ENCODE assay signal across 10 mouse cellular contexts in genomic region chr7:30484250-30484649, GRCm38 (mm10). TPM values are rescaled to one million over a fixed set of nuclear protein-coding genes. Genes with fewer than 3 reads are reported as not detected.
A peak's percentile ranks its signal among the peaks of the same experiment; 100 is the strongest.
DNase-seq lines count a peak whose midpoint lies in the region; ATAC-seq and TF ChIP-seq lines count a peak whose summit lies in the region.
"Had no signal": no experiment of that assay in that cellular context is flagged by ENCODE, and none has a peak within 500 bp of the region (broad histone marks: within the 10 kb centered on the region; RNA-seq: fewer than 3 reads in every experiment).

No protein-coding gene starts in this region.

- no peak overlapping the region for H3K27ac ChIP-seq in heart, postnatal 0 days (ENCODE audit: low read depth)

- TF ChIP-seq EP300 in heart, postnatal 0 days (IDR thresholded peaks at IDR 0.05; ENCODE audit: low read depth) = no peak

- H3K36me3 ChIP-seq in heart, postnatal 0 days (replicated peaks; ENCODE audit: control insufficient read depth, insufficient read depth, low read length) = no peaks in the 10 kb centered on the region

- no peak overlapping the region for H3K9ac ChIP-seq in heart, postnatal 0 days (replicated peaks; ENCODE audit: low read depth, low read length)

- H3K27me3 ChIP-seq in heart, postnatal 0 days (ENCODE audit: control insufficient read depth, insufficient read depth, low read length) = no peaks in the 10 kb centered on the region

- no peak overlapping the region for H3K4me2 ChIP-seq in heart, postnatal 0 days (ENCODE audit: low read depth, low read length)

- no peak overlapping the region for H3K4me3 ChIP-seq in heart, postnatal 0 days (ENCODE audit: low read depth, low read length)

- H3K4me1 ChIP-seq in heart, postnatal 0 days (ENCODE audit: control insufficient read depth, insufficient read depth) = no peaks in the 10 kb centered on the region

- H3K9me3 ChIP-seq in heart, postnatal 0 days (replicated peaks; ENCODE audit: control insufficient read depth, low read length) = no peaks in the 10 kb centered on the region

- DNase-seq in heart, postnatal 0 days (ENCODE audit: low spot score) = peak; percentile 32
- no peak for DNase-seq in heart, adult 9 months (ENCODE audit: low spot score in 2 of 2)
- DNase-seq in lung, postnatal 14 days = peak; percentile 33
- DNase-seq in lung, adult 18-20 months = no peak
- DNase-seq in retina, embryonic 14.5 days (ENCODE audit: low spot score) = peak; percentile 67
- no peak for DNase-seq in thymus, postnatal 0 days (ENCODE audit: low spot score)
- DNase-seq in cerebellum, adult 9-10 months = no peak

- no peak for ATAC-seq in heart, postnatal 0 days (ENCODE audit: insufficient read depth, low read depth)
- peak; percentile 56; the same call in 1 of the 2 replicates for ATAC-seq in common myeloid progenitor, adult 5-6 weeks (replicated peaks; ENCODE audit: low read depth, poor library complexity, severe bottlenecking)

- 12% methylated on average over 8 of the region's 8 CpGs for whole genome bisulfite sequencing in heart, postnatal 0 days

- no peak for TF ChIP-seq CTCF in heart, postnatal 0 days (IDR thresholded peaks at IDR 0.05; ENCODE audit: low read depth)

RNA-seq across cellular contexts. Expression of gene Prodh2, which starts 9.2 kb away (rescaled TPM):
- not detected in 2 replicates for total RNA-seq in heart, postnatal 0 days (2014; rRNA removed; ENCODE audit: low replicate concordance)
- polyA plus RNA-seq in heart, postnatal 0 days (2015; fragmentation: Nextera tagmentation; extraction: Ambion mirVana) = not detected in 2 replicates
- not detected in 2 replicates for total RNA-seq in common myeloid progenitor, adult 5-6 weeks (2017)
- not detected in 2 replicates for polyA plus RNA-seq in thymus, postnatal 0 days (2015; fragmentation: Nextera tagmentation; extraction: Ambion mirVana)
- polyA plus RNA-seq: stomach, embryonic 14.5 days had no signal

RNA-seq across cellular contexts. Expression of gene Nphs1, which starts 26.1 kb away (rescaled TPM):
- total RNA-seq in heart, postnatal 0 days (2014; rRNA removed; ENCODE audit: low replicate concordance) = not detected in 2 replicates
- polyA plus RNA-seq in heart, postnatal 0 days (2015; fragmentation: Nextera tagmentation; extraction: Ambion mirVana) = 0.05 TPM in 1 of 2 replicates, not detected in the other
- 0.19 and 1.8 TPM in 2 replicates for total RNA-seq in common myeloid progenitor, adult 5-6 weeks (2017)
- 0.29 and 0.46 TPM in 2 replicates for polyA plus RNA-seq in thymus, postnatal 0 days (2015; fragmentation: Nextera tagmentation; extraction: Ambion mirVana)
- total RNA-seq: liver, adult 2 months had no signal
- polyA plus RNA-seq: liver, adult 2 months; stomach, embryonic 14.5 days had no signal

RNA-seq across cellular contexts. Expression of gene Kirrel2, which starts 26.8 kb away (rescaled TPM):
- total RNA-seq in heart, postnatal 0 days (2014; rRNA removed; ENCODE audit: low replicate concordance) = not detected in 2 replicates
- 0.15 TPM in 1 of 2 replicates, not detected in the other for polyA plus RNA-seq in heart, postnatal 0 days (2015; fragmentation: Nextera tagmentation; extraction: Ambion mirVana)
- not detected in 2 replicates for total RNA-seq in common myeloid progenitor, adult 5-6 weeks (2017)
- 0.10 and 0.17 TPM in 2 replicates for polyA plus RNA-seq in thymus, postnatal 0 days (2015; fragmentation: Nextera tagmentation; extraction: Ambion mirVana)
- total RNA-seq: liver, adult 2 months had no signal
- polyA plus RNA-seq: liver, adult 2 months had no signal

RNA-seq across cellular contexts. Expression of gene Aplp1, which starts 38.9 kb away (rescaled TPM):
- 3.6 and 11.4 TPM in 2 replicates for total RNA-seq in heart, postnatal 0 days (2014; rRNA removed; ENCODE audit: low replicate concordance)
- 4.2 and 5.2 TPM in 2 replicates for polyA plus RNA-seq in heart, postnatal 0 days (2015; fragmentation: Nextera tagmentation; extraction: Ambion mirVana)
- total RNA-seq in common myeloid progenitor, adult 5-6 weeks (2017) = not detected in 2 replicates
- 1.3 and 2.8 TPM in 2 replicates for polyA plus RNA-seq in thymus, postnatal 0 days (2015; fragmentation: Nextera tagmentation; extraction: Ambion mirVana)

RNA-seq across cellular contexts. Expression of gene Arhgap33, which starts 50.6 kb away (rescaled TPM):
- total RNA-seq in heart, postnatal 0 days (2014; rRNA removed; ENCODE audit: low replicate concordance) = 0.31 and 4.3 TPM in 2 replicates
- polyA plus RNA-seq in heart, postnatal 0 days (2015; fragmentation: Nextera tagmentation; extraction: Ambion mirVana) = 0.80 and 1.0 TPM in 2 replicates
- 5.2 and 9.1 TPM in 2 replicates for total RNA-seq in common myeloid progenitor, adult 5-6 weeks (2017)
- 3.6 and 4.6 TPM in 2 replicates for polyA plus RNA-seq in thymus, postnatal 0 days (2015; fragmentation: Nextera tagmentation; extraction: Ambion mirVana)

Comparison
In these comparisons a context has a peak if more than half of its experiments do, and no peak if none do; other contexts are left out.
1. DNase-seq: peak in heart, postnatal 0 days (single experiment), lung, postnatal 14 days (single experiment) and retina, embryonic 14.5 days (single experiment); none in heart, adult 9 months (0 of 2), lung, adult 18-20 months (0 of 2), thymus, postnatal 0 days (single experiment) and cerebellum, adult 9-10 months (single experiment).